13 mouse cellular contexts compared by ENCODE assay signal in the genomic region with DNA sequence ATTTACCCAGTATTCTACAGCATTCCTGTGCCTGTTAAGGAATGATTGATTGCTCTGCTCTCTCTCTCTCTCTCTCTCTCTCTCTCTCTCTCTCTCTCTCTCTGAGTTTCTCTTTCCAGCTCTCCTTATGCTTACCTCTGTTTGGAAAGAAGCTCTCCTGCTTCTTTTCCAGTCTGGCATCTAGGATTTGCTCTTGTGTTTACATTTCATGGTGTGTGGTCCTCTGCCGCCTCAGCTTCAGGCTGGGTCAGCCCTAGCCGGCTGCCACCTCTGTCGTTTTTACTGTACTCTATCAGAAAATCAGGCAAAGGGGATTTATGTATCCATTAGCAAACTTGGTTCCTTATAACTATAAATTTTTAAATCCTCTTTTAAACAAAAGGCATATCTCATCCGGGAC. TPM values are rescaled to one million over a fixed set of nuclear protein-coding genes. Genes with fewer than 3 reads are reported as not detected.
DNase-seq lines count a peak whose midpoint lies in the region; ATAC-seq lines count a peak whose summit lies in the region.
"Had no signal": no experiment of that assay in that cellular context is flagged by ENCODE, and none has a peak within 500 bp of the region (broad histone marks: within the 10 kb centered on the region; RNA-seq: fewer than 3 reads in every experiment).

No protein-coding gene starts in this region.

- no peaks in the 10 kb centered on the region for H3K9me3 ChIP-seq in kidney, embryonic 14.5 days (ENCODE audit: control insufficient read depth, low read length)
- H3K9me3 ChIP-seq in limb, embryonic 13.5 days = no peaks in the 10 kb centered on the region
- no peaks in the 10 kb centered on the region for H3K9me3 ChIP-seq in forebrain, embryonic 11.5 days (ENCODE audit: control insufficient read depth, low read length)

- DNase-seq in kidney, adult 11 months = no peak
- peak; percentile 58 for DNase-seq in embryo, embryonic 10 days (ENCODE audit: low spot score)
- peak; percentile 39 for DNase-seq in embryo, embryonic 9.5 days (ENCODE audit: extremely low spot score)
- no peak for DNase-seq in urinary bladder, adult 18-20 months (ENCODE audit: low spot score in 2 of 2)
- DNase-seq in cerebellum, postnatal 4 days (ENCODE audit: low spot score in 2 of 2) = no peak
- DNase-seq in forebrain, embryonic 11.5 days (ENCODE audit: low spot score) = no peak
- DNase-seq: adrenal gland, postnatal 10 days; cerebellum, postnatal 10 days; gastrocnemius, postnatal 14 days; lung, adult 2 months; thymus, adult 2 months had no signal

- no peak overlapping the region for H3K9ac ChIP-seq in kidney, embryonic 14.5 days (ENCODE audit: low read depth, low read length)
- no peak overlapping the region for H3K9ac ChIP-seq in limb, embryonic 13.5 days
- no peak overlapping the region for H3K9ac ChIP-seq in forebrain, embryonic 11.5 days (ENCODE audit: low read length)

- no peak overlapping the region for H3K4me2 ChIP-seq in kidney, embryonic 14.5 days (replicated peaks; ENCODE audit: low read depth, low read length)
- no peak overlapping the region for H3K4me2 ChIP-seq in limb, embryonic 13.5 days (replicated peaks)
- H3K4me2 ChIP-seq in forebrain, embryonic 11.5 days (ENCODE audit: low read depth, low read length, severe bottlenecking) = no peak overlapping the region

- WGBS in kidney, embryonic 14.5 days = 19% methylated on average over 4 of the region's 4 CpGs
- 19% methylated on average over 4 of the region's 4 CpGs for WGBS in limb, embryonic 13.5 days
- 55% methylated on average over 4 of the region's 4 CpGs for WGBS in forebrain, embryonic 11.5 days

- H3K27ac ChIP-seq in kidney, embryonic 14.5 days (ENCODE audit: low read depth, low read length) = peak overlapping the region; percentile 12; the same call in 1 of the 2 replicates
- H3K27ac ChIP-seq in limb, embryonic 13.5 days = no peak overlapping the region; the same call in 1 of the 2 replicates
- H3K27ac ChIP-seq in forebrain, embryonic 11.5 days (ENCODE audit: low read depth, low read length) = no peak overlapping the region

- ATAC-seq in kidney, embryonic 14.5 days (ENCODE audit: low FRiP score, low TSS enrichment) = peak; percentile 83; the same call in 1 of the 2 replicates
- ATAC-seq in limb, embryonic 13.5 days (ENCODE audit: low FRiP score, low read depth) = peak; percentile 28; the same call in 1 of the 2 replicates
- ATAC-seq in forebrain, embryonic 11.5 days (replicated peaks; ENCODE audit: low FRiP score) = no peak

- no peaks in the 10 kb centered on the region for H3K27me3 ChIP-seq in kidney, embryonic 14.5 days (ENCODE audit: control insufficient read depth, insufficient read depth, low read length)
- H3K27me3 ChIP-seq in limb, embryonic 13.5 days = no peaks in the 10 kb centered on the region
- H3K27me3 ChIP-seq in forebrain, embryonic 11.5 days (ENCODE audit: control insufficient read depth, insufficient read depth, low read length) = no peaks in the 10 kb centered on the region

- peaks cover 13% of the 10 kb centered on the region; the same call in 1 of the 2 replicates for H3K4me1 ChIP-seq in kidney, embryonic 14.5 days (ENCODE audit: control insufficient read depth, insufficient read depth, low read length)
- peaks cover 43% of the 10 kb centered on the region for H3K4me1 ChIP-seq in limb, embryonic 13.5 days
- H3K4me1 ChIP-seq in forebrain, embryonic 11.5 days (replicated peaks; ENCODE audit: control insufficient read depth, insufficient read depth, low read length) = no peaks in the 10 kb centered on the region

- peaks cover 24% of the 10 kb centered on the region for H3K36me3 ChIP-seq in kidney, embryonic 14.5 days (ENCODE audit: control insufficient read depth, insufficient read depth, low read length)
- H3K36me3 ChIP-seq in limb, embryonic 13.5 days = peaks cover 22% of the 10 kb centered on the region
- no peaks in the 10 kb centered on the region; the same call in 1 of the 2 replicates for H3K36me3 ChIP-seq in forebrain, embryonic 11.5 days (ENCODE audit: control insufficient read depth, insufficient read depth, low read length)

- no peak overlapping the region for H3K4me3 ChIP-seq in kidney, embryonic 14.5 days (ENCODE audit: low read length)
- H3K4me3 ChIP-seq in limb, embryonic 13.5 days = no peak overlapping the region
- H3K4me3 ChIP-seq in forebrain, embryonic 11.5 days (ENCODE audit: low read depth, low read length) = no peak overlapping the region

RNA-seq across cellular contexts. Expression of a gene that starts 18.6 kb away (rescaled TPM):
- polyA plus RNA-seq in kidney, embryonic 14.5 days (2014; fragmentation: Nextera tagmentation; extraction: Ambion mirVana) = 59.7 and 75.0 TPM in 2 replicates
- polyA plus RNA-seq in limb, embryonic 13.5 days (2015; fragmentation: Nextera tagmentation; extraction: Ambion mirVana) = 47.6 and 51.7 TPM in 2 replicates
- 59.4 and 60.4 TPM in 2 replicates for polyA plus RNA-seq in forebrain, embryonic 11.5 days (2014; fragmentation: Nextera tagmentation; extraction: Ambion mirVana)

Comparison
In these comparisons a context has a peak if more than half of its experiments do, and no peak if none do; other contexts are left out.
1. DNase-seq: peak in embryo, embryonic 10 days (single experiment) and embryo, embryonic 9.5 days (single experiment); none in kidney, adult 11 months (single experiment), urinary bladder, adult 18-20 months (0 of 2), cerebellum, postnatal 4 days (0 of 2) and forebrain, embryonic 11.5 days (single experiment).